7 mouse cellular contexts compared by ENCODE assay signal in the genomic region with DNA sequence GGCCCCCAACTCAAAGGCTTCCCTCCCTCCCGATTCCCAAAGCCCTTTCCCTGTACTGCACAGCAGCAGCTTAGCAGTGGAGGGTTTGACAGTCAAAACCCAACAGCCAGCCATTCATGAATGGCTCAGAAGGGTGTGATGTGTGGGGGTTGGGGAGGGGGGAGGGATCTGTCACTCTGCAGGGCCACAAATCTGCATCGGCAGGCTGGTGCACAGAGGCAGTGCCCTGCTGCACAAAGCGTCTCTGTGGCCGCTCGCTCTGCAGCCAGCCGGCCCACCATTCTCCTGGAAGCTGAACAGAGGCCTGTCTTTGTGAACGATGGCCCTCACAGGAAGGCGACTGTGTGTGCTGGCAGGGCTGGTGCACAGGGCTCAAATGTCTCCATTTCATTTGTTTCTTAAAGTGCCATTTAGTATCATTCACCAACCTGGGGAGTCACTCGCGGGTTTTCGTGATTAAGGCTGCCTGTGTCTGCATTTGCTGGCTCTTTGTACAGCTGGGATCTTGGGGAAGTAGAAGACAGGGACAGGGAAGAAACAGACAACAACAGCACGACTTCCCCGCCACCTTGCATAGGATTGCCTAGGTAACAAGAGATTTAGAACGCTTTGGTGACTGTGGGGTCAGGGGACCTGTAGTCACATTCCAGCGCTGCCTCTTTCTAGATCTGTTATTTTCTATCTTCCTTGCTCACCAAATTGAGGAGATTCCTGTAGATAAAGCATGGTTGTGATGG. TPM values are rescaled to one million over a fixed set of nuclear protein-coding genes. Genes with fewer than 3 reads are reported as not detected.
A peak's percentile ranks its signal among the peaks of the same experiment; 100 is the strongest.
DNase-seq lines count a peak whose midpoint lies in the region; ATAC-seq lines count a peak whose summit lies in the region.

No protein-coding gene starts in this region.

- H3K9me3 ChIP-seq in hindbrain, embryonic 14.5 days (ENCODE audit: control insufficient read depth, low read length): no peaks in the 10 kb centered on the region
- H3K9me3 ChIP-seq in midbrain, embryonic 10.5 days (replicated peaks): no peaks in the 10 kb centered on the region

- H3K36me3 ChIP-seq in hindbrain, embryonic 14.5 days (replicated peaks; ENCODE audit: control insufficient read depth, insufficient read depth): peaks cover 11% of the 10 kb centered on the region
- peaks cover 24% of the 10 kb centered on the region for H3K36me3 ChIP-seq in midbrain, embryonic 10.5 days

- H3K4me3 ChIP-seq in hindbrain, embryonic 14.5 days (replicated peaks; ENCODE audit: low read length): no peak overlapping the region
- peak overlapping the region; percentile 26 for H3K4me3 ChIP-seq in midbrain, embryonic 10.5 days

- no peaks in the 10 kb centered on the region for H3K27me3 ChIP-seq in hindbrain, embryonic 14.5 days (ENCODE audit: control insufficient read depth, insufficient read depth, low read length)
- no peaks in the 10 kb centered on the region; the same call in 1 of the 2 replicates for H3K27me3 ChIP-seq in midbrain, embryonic 10.5 days (ENCODE audit: low read depth, poor library complexity, severe bottlenecking)

- 11% methylated on average over 15 of the region's 15 CpGs for WGBS in hindbrain, embryonic 14.5 days
- 10% methylated on average over 15 of the region's 15 CpGs for WGBS in midbrain, embryonic 10.5 days

- H3K4me1 ChIP-seq in hindbrain, embryonic 14.5 days (replicated peaks; ENCODE audit: control insufficient read depth, insufficient read depth, low read length): peaks cover 15% of the 10 kb centered on the region
- H3K4me1 ChIP-seq in midbrain, embryonic 10.5 days: peaks cover 25% of the 10 kb centered on the region

- ATAC-seq in hindbrain, embryonic 14.5 days (ENCODE audit: low FRiP score): peak; percentile 92

- peak; percentile 47 for DNase-seq in R1 (ENCODE audit: low read depth, low spot score)
- DNase-seq in embryo, embryonic 10.5 days (ENCODE audit: low spot score): peak; percentile 81
- peak; percentile 62 for DNase-seq in hindbrain, embryonic 14.5 days (ENCODE audit: low spot score)
- peak; percentile 77 for DNase-seq in midbrain, embryonic 10.5 days (ENCODE audit: low spot score)
- no peak for DNase-seq in adrenal gland, postnatal 10 days
- DNase-seq in spleen, adult 12 weeks (ENCODE audit: low spot score): no peak
- no peak for DNase-seq in lung, postnatal 36 days

- peak overlapping the region; percentile 30 for H3K4me2 ChIP-seq in hindbrain, embryonic 14.5 days (replicated peaks)

- H3K9ac ChIP-seq in hindbrain, embryonic 14.5 days: peak overlapping the region; percentile 30

- H3K27ac ChIP-seq in hindbrain, embryonic 14.5 days: peak overlapping the region; percentile 44
- peak overlapping the region; percentile 84 for H3K27ac ChIP-seq in midbrain, embryonic 10.5 days (replicated peaks)

RNA-seq across cellular contexts. Expression of gene Snx18, which starts 31.0 kb away (rescaled TPM):
- polyA plus RNA-seq in hindbrain, embryonic 14.5 days (2014; fragmentation: Nextera tagmentation; extraction: Ambion mirVana): 15.8 and 16.2 TPM in 2 replicates
- 12.3 and 13.0 TPM in 2 replicates for polyA plus RNA-seq in midbrain, embryonic 10.5 days (2016; fragmentation: Nextera tagmentation; extraction: Ambion mirVana)
- total RNA-seq in adrenal gland, postnatal 10 days (2021): 10 to 100 TPM; 30.1 to 30.6 TPM

Comparison
In these comparisons a context has a peak if more than half of its experiments do, and no peak if none do; other contexts are left out.
1. DNase-seq: peak in R1 (single experiment), embryo, embryonic 10.5 days (single experiment), hindbrain, embryonic 14.5 days (single experiment) and midbrain, embryonic 10.5 days (single experiment); none in adrenal gland, postnatal 10 days (single experiment), spleen, adult 12 weeks (single experiment) and lung, postnatal 36 days (single experiment).